Mouse (Mus musculus): ENCODE measurements around the gene Ccnyl1. TPM values are rescaled to one million over a fixed set of nuclear protein-coding genes. Genes with fewer than 3 reads are reported as not detected.
"Not testable (repeated sequence)": the region's sequence is repeated elsewhere in the genome, so short reads cannot be mapped to it uniquely, and the experiment has no call there.

Ccnyl1 gene
- 10 to 100 TPM; 20.5 to 21.4 TPM for total RNA-seq (2021)
- long read RNA-seq, experiment 1, transcript Ccnyl1-201 (10 exons, 2,923 nt): major isoform, 16 of 18 reads
- long read RNA-seq, experiment 1, partial matches to known transcripts: 0 of 18 reads
- long read RNA-seq, experiment 1, other reads (novel, unspliced or antisense): 2 of 18 reads
- long read RNA-seq, experiment 2, transcript Ccnyl1-201 (10 exons, 2,923 nt): major isoform, 9 of 15 reads
- long read RNA-seq, experiment 2, partial matches to known transcripts: 3 of 15 reads
- long read RNA-seq, experiment 2, other reads (novel, unspliced or antisense): 3 of 15 reads

- intact Hi-C loops (cut with DNase I): loop anchor here (5.0 to 10.0 kb wide), 5 partner anchors 33 to 1033 kb away; partner anchors contain the start of genes Creb1 and Mettl21a
- peak; percentile 98 for DNase-seq
Measured at GRCm38 (mm10) chr1:64690213-64691013, at the start of gene Ccnyl1. Ccnyl1 (plus strand) TSS chr1:64690455.

GRCm38 (mm10) chr1:64641069-64641468 is 49.2 kb upstream of the Ccnyl1 start:
- DNase-seq: no peak
- intact Hi-C loops (cut with DNase I): no loop called here

GRCm38 (mm10) chr1:64642541-64642940 is 47.7 kb upstream of the Ccnyl1 start:
- intact Hi-C loops (cut with DNase I); DNase-seq: not testable (repeated sequence)

GRCm38 (mm10) chr1:64644513-64644912 is 45.7 kb upstream of the Ccnyl1 start:
- intact Hi-C loops (cut with DNase I): no loop called here
- no peak for DNase-seq

GRCm38 (mm10) chr1:64649362-64650124 is 40.7 kb upstream of the Ccnyl1 start:
- intact Hi-C loops (cut with DNase I): no loop called here

GRCm38 (mm10) chr1:64653701-64654100 is 36.6 kb upstream of the Ccnyl1 start:
- intact Hi-C loops (cut with DNase I): no loop called here
- no peak for DNase-seq

More at GRCm38 (mm10) chr1:64649362-64650124, 40.7 kb upstream of the Ccnyl1 start:
- DNase-seq: peak in 1 of 2 experiments; percentile 7

- intact Hi-C loops (cut with DNase I): loop anchor here (5.0 kb wide), 1 partner anchor 37 kb away; the partner anchor contains the start of gene Ccnyl1
- DNase-seq: no peak
Measured at GRCm38 (mm10) chr1:64655415-64655814, 34.8 kb upstream of the Ccnyl1 start.

- intact Hi-C loops (cut with DNase I): loop anchor here (5.0 kb wide), 1 partner anchor 36 kb away; the partner anchor contains the start of gene Ccnyl1
Measured at GRCm38 (mm10) chr1:64656423-64657129, 33.7 kb upstream of the Ccnyl1 start.

GRCm38 (mm10) chr1:64658876-64659275 is 31.4 kb upstream of the Ccnyl1 start:
- DNase-seq: no peak
- intact Hi-C loops (cut with DNase I): loop anchor here (5.0 kb wide), 1 partner anchor 33 kb away; the partner anchor contains the start of gene Ccnyl1

More at GRCm38 (mm10) chr1:64656423-64657129, 33.7 kb upstream of the Ccnyl1 start:
- no peak for DNase-seq

- intact Hi-C loops (cut with DNase I): no loop called here
Measured at GRCm38 (mm10) chr1:64667111-64667633, 23.1 kb upstream of the Ccnyl1 start.

GRCm38 (mm10) chr1:64669451-64669850 is 20.8 kb upstream of the Ccnyl1 start:
- no peak for DNase-seq
- intact Hi-C loops (cut with DNase I): no loop called here

More at GRCm38 (mm10) chr1:64667111-64667633, 23.1 kb upstream of the Ccnyl1 start:
- no peak for DNase-seq

- intact Hi-C loops (cut with DNase I): no loop called here
- no peak for DNase-seq
Measured at GRCm38 (mm10) chr1:64673931-64674330, 16.3 kb upstream of the Ccnyl1 start.

- no peak for DNase-seq
- intact Hi-C loops (cut with DNase I): no loop called here
Measured at GRCm38 (mm10) chr1:64676060-64676839, 14.0 kb upstream of the Ccnyl1 start.

GRCm38 (mm10) chr1:64681499-64681898 is 8.8 kb upstream of the Ccnyl1 start:
- intact Hi-C loops (cut with DNase I): no loop called here
- DNase-seq: no peak

- intact Hi-C loops (cut with DNase I): no loop called here
- DNase-seq: no peak
Measured at GRCm38 (mm10) chr1:64683039-64683438, 7.2 kb upstream of the Ccnyl1 start.

GRCm38 (mm10) chr1:64684440-64684839 is 5.8 kb upstream of the Ccnyl1 start:
- intact Hi-C loops (cut with DNase I): no loop called here
- no peak for DNase-seq

GRCm38 (mm10) chr1:64688046-64688445 is 2.2 kb upstream of the Ccnyl1 start:
- intact Hi-C loops (cut with DNase I): no loop called here
- no peak for DNase-seq

GRCm38 (mm10) chr1:64689561-64690212 is 568 bp upstream of the Ccnyl1 start:
- intact Hi-C loops (cut with DNase I): loop anchor here (5.0 to 10.0 kb wide), 5 partner anchors 32 to 1032 kb away; partner anchors contain the start of genes Creb1 and Mettl21a
- no peak for DNase-seq

All from heart, postnatal 14 days (tissue).